Mouse (Mus musculus) lung, postnatal 0 days (tissue): Measurements from ENCODE around the gene Tspan9.

ENCODE experiments used
- CTCF ChIP-seq: IDR thresholded peaks from 2 replicates; pipeline ENCODE4 v1.5.1; 2016; ENCODE audit warnings: antibody characterized with exemption, mild to moderate bottlenecking
- EP300 ChIP-seq: IDR thresholded peaks from 2 replicates; pipeline ENCODE4 v1.6.1; 2016; ENCODE audit warnings: antibody characterized with exemption, mild to moderate bottlenecking, control low read depth

- TF ChIP-seq EP300 (no peak), CTCF (no peak)
Measured at GRCm38 (mm10) chr6:128011071-128011477, 132.3 kb downstream of the Tspan9 start.
